Mouse (Mus musculus) ovary, adult 18-20 months (tissue): ENCODE data around the gene Rft1.
"Not testable (repeated sequence)": the region's sequence is repeated elsewhere in the genome, so short reads cannot be mapped to it uniquely, and the experiment has no call there.

ENCODE experiments used
- DNase-seq: peaks from one replicate; pipeline ENCODE4 v3.0.0; 2022; ENCODE audit warnings: low spot score, mixed read lengths

Gene Rft1

DNA sequence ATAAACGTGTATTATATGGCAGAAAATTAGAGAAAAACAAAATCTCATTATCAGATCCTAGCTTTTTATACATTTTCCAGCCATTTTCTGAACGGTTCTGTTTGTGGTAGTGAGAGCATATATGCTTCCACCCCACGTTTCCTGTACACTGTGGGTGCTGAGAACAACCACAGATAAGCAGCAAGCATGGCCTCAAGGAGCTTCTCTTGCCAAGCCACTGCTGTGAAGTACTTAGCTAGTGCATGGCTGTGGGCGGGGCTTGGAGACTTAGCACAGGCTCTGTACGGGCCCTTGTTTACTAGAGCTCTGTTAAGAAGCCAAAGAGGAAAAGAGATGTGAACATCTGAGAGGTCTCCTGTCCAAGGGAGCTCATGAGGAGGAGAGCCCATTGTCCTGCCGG is 20.8 kb downstream of the Rft1 start:
- no peak for DNase-seq

DNA sequence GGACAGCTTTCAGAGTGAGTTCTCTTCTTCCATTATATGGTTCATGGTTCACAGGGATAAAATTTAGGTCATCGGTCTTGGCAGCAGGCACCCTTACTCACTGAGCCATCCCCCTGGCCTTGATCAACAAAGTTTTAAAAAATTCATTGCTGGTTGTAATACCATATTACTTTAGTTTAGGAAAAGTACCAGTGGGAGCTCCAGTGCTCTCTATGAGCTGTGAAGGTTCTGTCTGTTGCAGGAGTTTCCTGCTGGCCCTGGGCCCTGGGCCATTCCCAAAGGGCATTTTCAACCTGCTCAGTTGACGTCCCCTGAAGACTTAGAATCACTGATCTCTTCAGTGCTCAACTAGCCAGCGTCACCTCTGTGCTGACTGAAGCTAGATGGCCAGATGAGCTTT is 28.0 kb downstream of the Rft1 start:
- no peak for DNase-seq

- no peak for DNase-seq
Measured at GRCm38 (mm10) chr14:30690685-30691084, 36.5 kb downstream of the Rft1 start.

DNA sequence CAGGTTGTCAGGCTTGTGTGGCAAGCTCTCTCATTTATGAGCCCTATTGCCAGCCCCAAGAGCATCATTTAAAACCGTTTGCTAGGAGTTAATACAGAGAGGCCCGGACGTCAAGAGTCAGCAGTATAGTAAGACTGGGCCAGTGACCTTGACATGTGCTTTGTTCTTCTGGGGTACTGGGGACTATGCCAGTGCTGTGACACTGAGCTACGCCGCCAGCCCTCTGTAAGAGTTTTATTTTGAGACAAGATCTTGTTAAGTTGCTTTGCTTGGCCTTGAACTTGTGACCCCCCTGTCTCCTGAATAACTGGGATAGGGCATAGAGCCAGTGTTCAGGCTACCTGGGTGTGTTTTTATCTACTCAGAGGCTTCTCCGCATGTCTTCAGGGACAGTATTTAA is 38.3 kb downstream of the Rft1 start:
- DNase-seq, result no peak

- no peak for DNase-seq
Measured at GRCm38 (mm10) chr14:30694786-30695185, 40.6 kb downstream of the Rft1 start.

- DNase-seq, result peak; percentile 60
Measured at GRCm38 (mm10) chr14:30695609-30696008, 41.4 kb downstream of the Rft1 start.

DNA sequence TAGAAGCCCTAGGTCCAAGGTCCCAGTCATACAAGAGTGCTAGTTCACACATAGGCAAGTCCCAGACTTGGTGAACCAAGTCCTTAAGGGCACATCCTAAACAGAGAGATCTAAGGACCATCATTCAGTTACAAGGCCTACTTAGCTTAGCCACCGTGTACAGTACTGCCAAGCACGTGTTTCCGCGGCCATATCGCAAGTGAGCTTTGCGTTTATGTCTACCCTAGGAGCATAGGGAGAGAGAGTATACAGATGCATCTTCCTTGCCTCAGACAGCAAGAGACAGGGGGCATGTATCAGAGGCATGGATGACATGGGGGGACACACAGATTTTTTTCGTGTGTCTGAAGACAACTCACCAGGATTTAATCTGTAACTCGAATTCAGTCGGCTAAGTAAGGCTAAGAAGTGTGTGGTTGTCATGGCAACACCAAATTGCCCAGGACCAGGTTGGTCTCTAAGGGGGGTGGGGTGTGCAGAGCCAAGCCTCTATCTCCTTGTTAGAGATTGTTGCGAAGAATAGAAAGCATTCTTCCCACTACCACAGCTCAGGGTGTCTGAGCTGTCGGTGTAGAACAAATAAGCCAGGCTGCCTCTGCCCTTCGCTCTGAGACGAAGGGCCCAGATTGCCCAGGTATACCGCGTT is 43.4 kb downstream of the Rft1 start:
- no peak for DNase-seq

DNA sequence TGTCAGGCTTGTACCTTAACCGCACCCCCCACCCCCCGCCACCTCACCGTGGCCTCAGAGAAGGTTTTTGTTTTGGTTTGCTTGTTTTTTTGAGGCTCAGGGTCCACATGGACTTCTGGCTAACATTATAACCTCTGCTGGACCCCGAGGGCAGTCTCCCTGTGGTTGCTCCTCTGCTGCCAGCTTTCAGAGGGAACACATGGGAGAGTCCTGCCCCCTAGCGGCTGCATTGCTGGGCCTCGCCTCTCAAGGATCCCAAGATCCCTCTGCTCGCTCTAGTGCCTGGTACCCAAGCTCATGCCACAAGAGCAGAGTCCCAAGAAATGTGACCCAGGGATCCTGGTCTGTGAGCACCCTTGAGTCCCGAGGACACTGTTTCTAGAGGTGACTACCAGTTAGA is 45.5 kb downstream of the Rft1 start:
- DNase-seq, result no peak

- DNase-seq, result no peak
Measured at GRCm38 (mm10) chr14:30702512-30702911, 48.4 kb downstream of the Rft1 start.

- no peak for DNase-seq
Measured at GRCm38 (mm10) chr14:30703079-30703478, 48.9 kb downstream of the Rft1 start.

GRCm38 (mm10) chr14:30704098-30704855 is 50.1 kb downstream of the Rft1 start:
- DNase-seq, result no peak

DNA sequence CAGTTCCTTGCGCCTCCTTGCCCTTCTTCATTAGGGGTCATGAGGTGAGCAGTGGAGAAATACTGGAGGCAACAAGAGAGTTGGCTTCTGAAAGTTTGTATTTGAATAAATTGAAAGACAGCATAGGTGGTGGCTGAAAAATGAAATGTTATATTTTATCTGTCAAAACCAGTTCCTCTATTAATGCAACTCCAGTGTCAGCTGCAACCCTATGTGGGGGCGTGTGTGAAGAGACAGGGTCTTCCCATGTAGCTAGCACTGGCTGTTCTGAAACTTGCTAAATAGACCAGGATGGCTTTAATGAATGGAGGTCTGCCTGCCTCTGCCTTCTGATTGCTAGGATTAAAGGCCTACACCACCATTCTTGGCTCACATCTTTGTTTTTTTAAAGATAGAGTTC is 57.7 kb downstream of the Rft1 start:
- no peak for DNase-seq

DNA sequence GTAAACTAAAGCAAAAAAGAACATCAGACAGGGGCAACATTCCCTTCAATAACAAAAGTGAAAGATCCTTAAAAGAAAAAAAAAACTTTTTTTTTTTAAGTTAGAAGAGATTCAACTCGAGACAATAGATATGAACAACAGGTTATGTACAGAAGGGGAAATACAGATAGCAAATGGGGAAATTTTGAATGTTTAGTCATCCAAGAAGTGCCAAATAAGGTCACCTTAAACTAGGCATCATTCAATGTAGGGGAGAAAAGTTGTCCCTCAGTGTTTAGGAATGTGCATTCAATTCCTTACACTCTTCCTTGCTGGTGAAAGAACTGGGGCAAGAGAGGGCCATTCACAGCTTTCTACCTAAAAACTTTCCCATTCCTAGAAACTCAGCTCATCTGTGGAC is 59.6 kb downstream of the Rft1 start:
- no peak for DNase-seq

GRCm38 (mm10) chr14:30714799-30715617 is 60.8 kb downstream of the Rft1 start, which contains the start of gene Sfmbt1:
Gene Sfmbt1 (plus strand): TSS chr14:30714849.
- DNase-seq, result no peak

DNA sequence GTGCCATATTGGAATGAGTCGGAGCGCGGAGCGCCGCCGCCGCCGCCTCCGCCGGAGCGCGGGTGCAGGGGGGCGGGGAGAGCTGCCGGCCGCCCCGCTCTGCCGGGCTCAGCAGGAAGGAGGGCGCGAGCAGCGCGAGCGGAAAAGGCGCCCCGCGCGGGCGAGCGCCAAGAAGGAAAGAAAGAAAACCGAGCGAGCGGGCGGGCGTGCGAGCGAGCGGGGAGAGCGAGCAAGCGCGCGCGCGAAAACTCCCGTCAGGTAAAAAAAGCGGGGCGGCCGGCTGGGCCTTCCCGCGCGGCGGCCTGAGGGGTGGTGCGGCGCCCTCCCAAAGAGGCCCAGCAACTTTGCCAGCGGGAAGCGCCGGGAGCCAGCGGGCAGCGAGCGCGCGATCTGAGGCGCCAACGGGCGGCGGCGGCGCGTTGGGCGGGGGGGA is 61.5 kb downstream of the Rft1 start:
- peak; percentile 62 for DNase-seq

DNA sequence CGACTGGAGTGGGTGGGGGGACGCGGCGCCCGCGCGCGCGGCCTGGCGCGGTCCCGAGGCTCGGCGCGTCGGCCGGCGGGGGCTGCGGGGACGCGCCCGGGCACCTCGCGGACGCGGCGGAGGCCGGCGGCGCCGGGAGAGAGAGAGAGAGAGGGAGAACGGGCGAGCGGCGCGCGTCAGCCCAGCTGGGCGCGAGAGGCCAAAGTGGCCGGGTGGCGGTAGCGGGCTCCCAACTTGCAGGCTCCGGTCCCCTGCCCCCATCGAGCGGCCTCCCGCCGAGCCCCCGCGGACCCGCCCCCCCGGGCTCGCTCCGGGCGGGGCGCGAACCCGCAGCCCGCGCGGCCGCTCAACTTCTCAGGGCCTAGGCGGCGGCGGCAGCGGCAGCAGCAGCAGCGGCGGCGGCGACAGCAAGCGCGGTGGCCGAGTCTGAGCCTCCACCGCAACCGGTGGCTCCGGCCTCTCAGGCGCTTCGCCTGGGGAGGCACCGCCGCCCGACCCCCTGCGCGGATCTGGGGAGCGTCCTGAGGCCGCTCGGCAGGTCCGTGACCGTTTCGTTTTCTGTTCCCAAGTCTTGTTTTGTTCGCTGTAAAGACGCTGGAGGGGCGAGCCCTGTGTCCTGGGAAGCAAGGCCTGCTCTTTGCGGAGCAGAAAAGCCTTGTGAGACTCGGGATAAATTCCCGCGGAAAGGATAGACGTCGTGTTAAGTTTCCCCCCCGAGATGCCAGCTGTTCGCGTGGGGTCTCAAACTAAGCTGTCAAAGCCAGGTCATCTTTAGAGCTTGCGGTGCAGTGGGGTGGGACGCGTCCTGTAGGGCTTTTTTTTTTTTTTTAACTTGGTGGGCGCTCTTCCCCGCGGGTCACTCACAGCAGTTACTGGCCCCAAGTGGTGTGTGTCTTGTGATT is 62.1 kb downstream of the Rft1 start:
- peak; percentile 38 for DNase-seq

DNA sequence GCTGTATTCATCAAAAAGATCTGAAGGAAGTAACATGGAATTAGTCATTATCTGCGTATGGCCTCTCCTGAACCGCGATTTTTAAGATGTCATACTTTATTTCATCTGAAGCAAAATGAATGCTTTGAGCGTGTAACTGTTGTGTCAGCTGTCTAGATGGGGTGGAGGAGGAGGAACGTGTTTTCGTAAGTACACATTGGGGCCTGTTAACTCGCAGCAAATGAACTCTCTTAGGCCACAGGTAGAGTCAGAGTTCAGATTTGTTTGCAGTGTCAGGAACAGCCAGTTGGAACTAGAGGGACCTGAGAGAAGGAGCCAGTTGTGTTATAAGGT is 62.8 kb downstream of the Rft1 start:
- DNase-seq, result no peak

- not testable (repeated sequence) for DNase-seq
Measured at GRCm38 (mm10) chr14:30718696-30719095, 64.5 kb downstream of the Rft1 start.

DNA sequence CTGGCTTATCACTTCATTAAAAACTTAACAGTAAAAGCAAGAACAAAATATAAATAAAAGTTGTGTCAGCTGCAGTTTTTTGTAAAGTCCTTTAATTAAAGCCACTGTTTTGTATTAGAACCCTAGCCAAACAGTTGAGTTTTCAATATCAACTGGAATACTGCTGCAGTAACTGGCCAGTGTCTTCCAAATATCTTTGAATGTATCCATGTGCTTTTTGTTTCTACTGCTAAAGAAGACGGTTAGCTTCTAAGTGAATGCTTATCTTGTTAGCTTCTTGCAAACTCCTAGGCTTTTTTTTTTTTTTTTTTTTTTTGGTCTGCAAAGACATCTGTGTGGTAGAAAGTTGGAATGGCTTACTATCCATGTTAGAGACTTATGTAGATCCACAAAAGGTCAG is 65.4 kb downstream of the Rft1 start:
- DNase-seq, result no peak

DNA sequence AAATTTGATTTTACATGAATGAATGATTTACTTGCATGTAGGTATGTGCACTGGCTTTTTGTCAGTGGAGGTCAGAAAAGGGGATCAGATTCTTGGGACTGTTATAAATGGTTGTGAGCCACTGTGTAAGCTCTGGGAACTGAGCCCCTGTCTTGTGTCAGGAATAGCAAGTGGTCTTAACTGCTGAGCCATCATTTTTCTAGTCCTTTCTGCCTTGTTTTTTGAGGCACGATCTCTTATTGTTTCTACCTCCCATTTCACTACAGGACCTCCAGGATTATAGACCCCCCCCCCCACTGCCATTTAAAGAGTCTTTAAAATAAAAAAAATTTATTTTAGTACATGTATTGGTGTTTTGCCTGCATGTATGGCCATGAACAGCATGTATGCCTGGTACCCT is 67.7 kb downstream of the Rft1 start:
- DNase-seq, result no peak

DNA sequence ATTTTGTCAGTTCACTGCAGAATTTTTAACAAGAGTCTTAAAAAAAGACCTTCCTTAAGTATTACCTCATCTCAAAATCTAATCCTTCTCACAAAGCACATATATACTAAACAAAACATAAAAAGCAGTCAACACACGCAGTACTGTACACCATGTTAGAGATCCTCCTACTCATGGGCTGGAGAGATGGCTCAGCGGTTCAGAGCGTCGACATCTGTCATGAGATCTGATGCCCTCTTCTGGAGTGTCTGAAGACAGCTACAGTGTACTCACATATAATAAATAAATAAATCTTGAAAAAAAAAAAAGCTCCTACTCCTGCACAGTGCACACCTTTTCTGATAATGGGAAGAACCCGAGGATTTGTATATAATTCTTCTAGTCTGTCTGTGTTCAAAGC is 68.2 kb downstream of the Rft1 start:
- no peak for DNase-seq

DNA sequence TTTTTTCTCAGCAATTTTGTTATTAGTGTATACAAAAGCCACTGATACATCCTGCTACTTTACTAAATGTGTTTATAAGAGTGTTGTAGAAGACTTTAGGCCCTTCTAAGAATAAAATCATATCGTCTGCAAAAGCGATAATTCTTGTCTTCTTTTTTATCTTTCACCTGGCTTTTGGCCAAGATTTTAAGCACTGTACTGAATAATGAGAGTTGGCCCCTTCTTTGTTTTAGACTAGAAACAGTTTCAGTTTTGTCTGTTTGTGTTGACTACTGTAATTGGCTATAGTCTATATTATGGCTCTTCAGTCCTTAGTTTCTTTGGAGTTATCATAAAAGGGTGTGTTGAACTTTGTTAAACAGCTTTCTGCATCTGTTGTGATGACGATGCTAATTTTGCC is 77.7 kb downstream of the Rft1 start:
- DNase-seq, result no peak
